In the genomic region with DNA sequence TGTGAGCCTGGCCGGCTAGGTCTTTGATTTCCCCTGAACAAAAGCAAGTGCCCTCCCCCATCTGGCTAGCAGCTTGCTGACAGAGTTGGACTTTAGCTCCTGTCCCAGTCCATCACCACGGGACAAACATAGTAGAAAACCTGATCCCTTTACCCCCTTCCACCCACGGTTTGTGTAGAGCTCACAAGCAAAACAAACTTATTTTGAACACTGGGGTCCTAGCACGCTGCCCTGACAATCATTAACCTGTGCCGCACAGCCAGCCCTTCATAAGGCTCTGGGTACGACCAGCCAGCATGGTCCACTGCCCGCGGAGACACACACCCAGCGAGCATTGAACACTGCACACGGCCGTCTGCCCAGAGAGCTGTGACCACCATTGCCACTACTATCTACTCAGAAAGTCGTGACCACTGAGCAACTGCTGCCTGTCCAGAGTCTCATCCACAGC, we compare ENCODE assay signal across 14 mouse cellular contexts. TPM values are rescaled to one million over a fixed set of nuclear protein-coding genes. Genes with fewer than 3 reads are reported as not detected.
DNase-seq lines count a peak whose midpoint lies in the region; ATAC-seq and TF ChIP-seq lines count a peak whose summit lies in the region.
"Had no signal": no experiment of that assay in that cellular context is flagged by ENCODE, and none has a peak within 500 bp of the region (broad histone marks: within the 10 kb centered on the region; RNA-seq: fewer than 3 reads in every experiment).

Gene Igfbp1, plus strand, starts transcription at position 292 of the 451 bp plus-strand sequence.

- WGBS in heart, embryonic 11.5 days (ENCODE audit: insufficient replicate concordance) = 66% methylated on average over 12 of the region's 12 CpGs
- WGBS in embryonic facial prominence, embryonic 10.5 days = 53% methylated on average over 12 of the region's 12 CpGs
- 31% methylated on average over 12 of the region's 12 CpGs for WGBS in kidney, embryonic 14.5 days
- 59% methylated on average over 12 of the region's 12 CpGs for WGBS in liver, embryonic 13.5 days (ENCODE audit: insufficient replicate concordance)

- peak; percentile 81 for DNase-seq in heart, adult 11 months
- no peak for DNase-seq in embryonic facial prominence, embryonic 10.5 days (ENCODE audit: low spot score)
- peak; percentile 11 for DNase-seq in liver, embryonic 13.5 days
- no peak for DNase-seq in gastrocnemius, adult 2 months
- no peak for DNase-seq in layer of hippocampus, postnatal 14 days (ENCODE audit: low spot score in 2 of 2)
- DNase-seq: heart, postnatal 36 days; lung, embryonic 14.5 days; right cerebral cortex, postnatal 25 days; thymus, adult 2 months had no signal

- no peaks in the 10 kb centered on the region for H3K36me3 ChIP-seq in heart, embryonic 11.5 days (ENCODE audit: control insufficient read depth, insufficient read depth, low read length)
- no peaks in the 10 kb centered on the region for H3K36me3 ChIP-seq in embryonic facial prominence, embryonic 10.5 days (replicated peaks)
- H3K36me3 ChIP-seq in kidney, embryonic 14.5 days (ENCODE audit: control insufficient read depth, insufficient read depth, low read length) = no peaks in the 10 kb centered on the region
- no peaks in the 10 kb centered on the region for H3K36me3 ChIP-seq in liver, embryonic 13.5 days

- intact Hi-C loops in gastrocnemius, adult 2 months (cut with DNase I) = no loop called here

- H3K27me3 ChIP-seq in heart, embryonic 11.5 days (ENCODE audit: control insufficient read depth, insufficient read depth, low read length) = no peaks in the 10 kb centered on the region
- H3K27me3 ChIP-seq in embryonic facial prominence, embryonic 10.5 days (replicated peaks; ENCODE audit: low read depth, poor library complexity, severe bottlenecking) = 0 out of 2 replicates have a peak, but pooled peaks cover 4% of the 10 kb centered on the region
- H3K27me3 ChIP-seq in kidney, embryonic 14.5 days (ENCODE audit: control insufficient read depth, insufficient read depth, low read length) = no peaks in the 10 kb centered on the region
- no peaks in the 10 kb centered on the region for H3K27me3 ChIP-seq in liver, embryonic 13.5 days

- H3K9ac ChIP-seq in heart, embryonic 11.5 days (ENCODE audit: low read depth, low read length) = no peak within 1 kb of the TSS
- no peak within 1 kb of the TSS for H3K9ac ChIP-seq in kidney, embryonic 14.5 days (ENCODE audit: low read depth, low read length)
- peak within 1 kb of the TSS; percentile 56 for H3K9ac ChIP-seq in liver, embryonic 13.5 days
- H3K9ac ChIP-seq: lung, embryonic 14.5 days had no signal

- H3K4me2 ChIP-seq in heart, embryonic 11.5 days = no peak within 1 kb of the TSS
- H3K4me2 ChIP-seq in kidney, embryonic 14.5 days (replicated peaks; ENCODE audit: low read depth, low read length) = 0 out of 2 replicates have a peak within 1 kb of the TSS, but pooled peaks have one; percentile 0
- peak within 1 kb of the TSS; percentile 41 for H3K4me2 ChIP-seq in liver, embryonic 13.5 days
- H3K4me2 ChIP-seq: lung, embryonic 14.5 days had no signal

- H3K4me1 ChIP-seq in heart, embryonic 11.5 days (ENCODE audit: control insufficient read depth, insufficient read depth, low read length) = peaks cover 5% of the 10 kb centered on the region
- H3K4me1 ChIP-seq in embryonic facial prominence, embryonic 10.5 days = peaks cover 19% of the 10 kb centered on the region
- peaks cover 5% of the 10 kb centered on the region; the same call in 1 of the 2 replicates for H3K4me1 ChIP-seq in kidney, embryonic 14.5 days (ENCODE audit: control insufficient read depth, insufficient read depth, low read length)
- 0 out of 2 replicates have a peak, but pooled peaks cover 6% of the 10 kb centered on the region for H3K4me1 ChIP-seq in liver, embryonic 13.5 days (replicated peaks)

- H3K27ac ChIP-seq in heart, embryonic 11.5 days (ENCODE audit: low read depth, low read length) = no peak within 1 kb of the TSS
- H3K27ac ChIP-seq in embryonic facial prominence, embryonic 10.5 days (replicated peaks) = peak within 1 kb of the TSS; percentile 58
- peak within 1 kb of the TSS; percentile 65; the same call in 1 of the 2 replicates for H3K27ac ChIP-seq in kidney, embryonic 14.5 days (ENCODE audit: low read depth, low read length)
- H3K27ac ChIP-seq in liver, embryonic 13.5 days = peak within 1 kb of the TSS; percentile 74
- no peak within 1 kb of the TSS for H3K27ac ChIP-seq in gastrocnemius, adult 2 months

- H3K9me3 ChIP-seq in heart, embryonic 11.5 days (replicated peaks; ENCODE audit: control insufficient read depth, low read length) = no peaks in the 10 kb centered on the region
- no peaks in the 10 kb centered on the region; the same call in 1 of the 2 replicates for H3K9me3 ChIP-seq in embryonic facial prominence, embryonic 10.5 days
- H3K9me3 ChIP-seq in kidney, embryonic 14.5 days (ENCODE audit: control insufficient read depth, low read length) = no peaks in the 10 kb centered on the region
- H3K9me3 ChIP-seq in liver, embryonic 13.5 days (replicated peaks) = no peaks in the 10 kb centered on the region

- no peak within 1 kb of the TSS for H3K4me3 ChIP-seq in heart, embryonic 11.5 days (ENCODE audit: low read depth, low read length)
- no peak within 1 kb of the TSS for H3K4me3 ChIP-seq in embryonic facial prominence, embryonic 10.5 days
- no peak within 1 kb of the TSS for H3K4me3 ChIP-seq in kidney, embryonic 14.5 days (ENCODE audit: low read length)
- H3K4me3 ChIP-seq in liver, embryonic 13.5 days (replicated peaks) = peak within 1 kb of the TSS; percentile 51
- H3K4me3 ChIP-seq in gastrocnemius, adult 2 months = no peak within 1 kb of the TSS

- ATAC-seq in heart, embryonic 11.5 days (replicated peaks; ENCODE audit: insufficient number of reproducible peaks, low FRiP score, low TSS enrichment) = no peak
- peak; percentile 90 for ATAC-seq in kidney, embryonic 14.5 days (ENCODE audit: low FRiP score, low TSS enrichment)
- peak; percentile 69 for ATAC-seq in liver, embryonic 13.5 days (ENCODE audit: low read depth)
- no peak for ATAC-seq in megakaryocyte-erythroid progenitor cell, adult 5-6 weeks (replicated peaks; ENCODE audit: low FRiP score, low TSS enrichment, poor library complexity, severe bottlenecking)
- ATAC-seq: CD4-positive, CD25-positive, alpha-beta regulatory T cell, adult 4 months had no signal

- no peak for TF ChIP-seq CTCF in gastrocnemius, adult 2 months (IDR thresholded peaks at IDR 0.05)

RNA-seq across cellular contexts. Expression of gene Igfbp1, which starts in this region (rescaled TPM):
- polyA plus RNA-seq in heart, embryonic 11.5 days (2014; fragmentation: Nextera tagmentation; extraction: Ambion mirVana) = 0.27 TPM in 1 of 2 replicates, not detected in the other
- 0.12 TPM in 1 of 2 replicates, not detected in the other for polyA plus RNA-seq in embryonic facial prominence, embryonic 10.5 days (2016; fragmentation: Nextera tagmentation; extraction: Ambion mirVana)
- 2.5 and 3.3 TPM in 2 replicates for polyA plus RNA-seq in kidney, embryonic 14.5 days (2014; fragmentation: Nextera tagmentation; extraction: Ambion mirVana)
- 52.9 and 56.9 TPM in 2 replicates for polyA plus RNA-seq in liver, embryonic 13.5 days (2015; fragmentation: Nextera tagmentation; extraction: Ambion mirVana)
- total RNA-seq in gastrocnemius, adult 2 months (2021) = not detected
- total RNA-seq in megakaryocyte-erythroid progenitor cell, adult 5-6 weeks (2014; fragmentation: Nextera tagmentation) = not detected in 2 replicates
- total RNA-seq in megakaryocyte-erythroid progenitor cell, adult 5-6 weeks (2017) = not detected in 2 replicates
- total RNA-seq in layer of hippocampus, postnatal 14 days (2021) = not detected
- total RNA-seq: heart, postnatal 36 days; layer of hippocampus, postnatal 25 days had no signal
- polyA plus RNA-seq: CD4-positive, CD25-positive, alpha-beta regulatory T cell, adult 4 months had no signal

Comparison
In these comparisons a context has a peak if more than half of its experiments do, and no peak if none do; other contexts are left out.
1. RNA of gene Igfbp1 (polyA plus RNA-seq): 52.9 to 56.9 TPM in liver, embryonic 13.5 days; 2.5 to 3.3 TPM in kidney, embryonic 14.5 days, 0.27 TPM in heart, embryonic 11.5 days and 0.12 TPM in embryonic facial prominence, embryonic 10.5 days; every median in the first group is over 10 times any median in the second.
2. DNase-seq: peak in heart, adult 11 months (single experiment) and liver, embryonic 13.5 days (single experiment); none in embryonic facial prominence, embryonic 10.5 days (single experiment), gastrocnemius, adult 2 months (single experiment) and layer of hippocampus, postnatal 14 days (0 of 2).
3. ATAC-seq: peak in kidney, embryonic 14.5 days (single experiment) and liver, embryonic 13.5 days (single experiment); none in heart, embryonic 11.5 days (single experiment) and megakaryocyte-erythroid progenitor cell, adult 5-6 weeks (single experiment).
4. H3K27ac ChIP-seq: peak in embryonic facial prominence, embryonic 10.5 days (single experiment), kidney, embryonic 14.5 days (single experiment) and liver, embryonic 13.5 days (single experiment); none in heart, embryonic 11.5 days (single experiment) and gastrocnemius, adult 2 months (single experiment).